Mouse (Mus musculus) embryo, embryonic 10 days (tissue): ENCODE results near the gene Cpxm1.

Experiments used
- DNase-seq: peaks from one replicate; pipeline ENCODE4 v3.0.0-alpha.2; 2015; ENCODE audit warnings: low spot score

Cpxm1 gene

GRCm38 (mm10) chr2:130397186-130397985 lies at the start of gene Cpxm1:
Gene Cpxm1, minus strand, starts transcription at chr2:130397574.
- DNase-seq, result peak; percentile 80

GRCm38 (mm10) chr2:130442162-130442561 lies 44.8 kb upstream of the Cpxm1 start:
- no peak for DNase-seq

GRCm38 (mm10) chr2:130439840-130440480 lies 42.6 kb upstream of the Cpxm1 start:
- DNase-seq, result no peak

- no peak for DNase-seq
These were observed 41.5 kb upstream of the Cpxm1 start for GRCm38 (mm10) chr2:130438861-130439260.

- DNase-seq, result no peak
These were observed 39.4 kb upstream of the Cpxm1 start for GRCm38 (mm10) chr2:130436769-130437168.

- DNase-seq, result peak; percentile 79
These were observed 35.8 kb upstream of the Cpxm1 start for GRCm38 (mm10) chr2:130433152-130433551.

- DNase-seq, result no peak
These were observed 34.8 kb upstream of the Cpxm1 start for GRCm38 (mm10) chr2:130432157-130432556.

GRCm38 (mm10) chr2:130430484-130430883 lies 33.1 kb upstream of the Cpxm1 start:
- DNase-seq, result no peak

- no peak for DNase-seq
These were observed 32.5 kb upstream of the Cpxm1 start for GRCm38 (mm10) chr2:130429851-130430250.

- no peak for DNase-seq
These were observed 27.7 kb upstream of the Cpxm1 start for GRCm38 (mm10) chr2:130425112-130425511.

GRCm38 (mm10) chr2:130424126-130424853 lies 26.9 kb upstream of the Cpxm1 start, which contains the start of the genes Vps16 and Pced1a:
Gene Vps16, plus strand, starts transcription at chr2:130424339.
Gene Pced1a, minus strand, starts transcription at chr2:130424701.
- peak; percentile 96 for DNase-seq

- DNase-seq, result peak; percentile 90
These were observed 26.2 kb upstream of the Cpxm1 start for GRCm38 (mm10) chr2:130423397-130424125.

GRCm38 (mm10) chr2:130421781-130422620 lies 24.6 kb upstream of the Cpxm1 start:
- no peak for DNase-seq

GRCm38 (mm10) chr2:130414094-130414856 lies 16.9 kb upstream of the Cpxm1 start:
- no peak for DNase-seq

- DNase-seq, result no peak
These were observed 15.4 kb upstream of the Cpxm1 start for GRCm38 (mm10) chr2:130412775-130413174.

- peak; percentile 92 for DNase-seq
These were observed 14.5 kb upstream of the Cpxm1 start for GRCm38 (mm10) chr2:130411558-130412495.

- peak; percentile 69 for DNase-seq
These were observed 10.8 kb upstream of the Cpxm1 start for GRCm38 (mm10) chr2:130408194-130408593.

GRCm38 (mm10) chr2:130406178-130406577 lies 8.8 kb upstream of the Cpxm1 start, which contains the start of gene Tmem239:
Gene Tmem239, plus strand, starts transcription at chr2:130406478.
- DNase-seq, result no peak

- DNase-seq, result no peak
These were observed 7.6 kb upstream of the Cpxm1 start, which contains the start of the genes Gm28372 and 1700020A23Rik for GRCm38 (mm10) chr2:130404939-130405338. Gene Gm28372, plus strand, starts transcription at chr2:130405239. Gene 1700020A23Rik, plus strand, starts transcription at chr2:130405259.
